Mouse (Mus musculus) spleen, postnatal 0 days (tissue): Measurements from ENCODE around the gene Pofut1. TPM values are rescaled to one million over a fixed set of nuclear protein-coding genes. Genes with fewer than 3 reads are reported as not detected.

Experiments used
- polyA plus RNA-seq: library from polyadenylated mRNA; unstranded; fragments of >200 nt; fragmentation: Nextera tagmentation; extraction: Ambion mirVana; gene quantifications from 2 replicates; pipeline ENCODE4 v1.2.1, GENCODE M21; 2015

The Pofut1 gene
- polyA plus RNA-seq = 5.5 TPM in 2 replicates

GRCm38 (mm10) chr2:153241250-153242014 is at the start of gene Pofut1, which contains the start of gene Plagl2:
Pofut1 (plus strand) TSS chr2:153241533.
Plagl2 (minus strand) TSS chr2:153241426.

GRCm38 (mm10) chr2:153224946-153225594 is 16.3 kb upstream of the Pofut1 start, which contains the start of gene Tspyl3:
Tspyl3 (minus strand) TSS chr2:153225441.

GRCm38 (mm10) chr2:153290938-153291928 is 49.9 kb downstream of the Pofut1 start, which contains the start of gene Kif3b:
Kif3b (plus strand) TSS chr2:153291413.

Other genes starting within 250 kb of the Pofut1 start
- 58.0 and 68.5 TPM in 2 replicates for gene Pdrg1, start 226.1 kb upstream of the Pofut1 start, polyA plus RNA-seq
- gene Xkr7, start 209.7 kb upstream of the Pofut1 start, polyA plus RNA-seq = 0.05 TPM in 1 of 2 replicates, not detected in the other
- 2.3 and 3.1 TPM in 2 replicates for gene Ccm2l, start 175.6 kb upstream of the Pofut1 start, polyA plus RNA-seq
- 21.3 and 29.9 TPM in 2 replicates for gene Hck, start 133.1 kb upstream of the Pofut1 start, polyA plus RNA-seq
- gene Tm9sf4, start 80.2 kb upstream of the Pofut1 start, polyA plus RNA-seq = 21.3 and 28.7 TPM in 2 replicates
- gene Tspyl3, start 16.1 kb upstream of the Pofut1 start, polyA plus RNA-seq = 4.3 and 5.1 TPM in 2 replicates
- 11.7 and 12.3 TPM in 2 replicates for gene Plagl2, start 107 bp upstream of the Pofut1 start, polyA plus RNA-seq
- 2.8 and 3.9 TPM in 2 replicates for gene Kif3b, start 49.9 kb downstream of the Pofut1 start, polyA plus RNA-seq
- 10.9 and 13.5 TPM in 2 replicates for gene Asxl1, start 104.3 kb downstream of the Pofut1 start, polyA plus RNA-seq